Mouse (Mus musculus): ENCODE data around the gene Oxgr1. TPM values are rescaled to one million over a fixed set of nuclear protein-coding genes. Genes with fewer than 3 reads are reported as not detected.

Oxgr1 gene
- 0.05 TPM in 1 of 2 replicates, not detected in the other for polyA plus RNA-seq (2015; fragmentation: Nextera tagmentation; extraction: Ambion mirVana)

DNA sequence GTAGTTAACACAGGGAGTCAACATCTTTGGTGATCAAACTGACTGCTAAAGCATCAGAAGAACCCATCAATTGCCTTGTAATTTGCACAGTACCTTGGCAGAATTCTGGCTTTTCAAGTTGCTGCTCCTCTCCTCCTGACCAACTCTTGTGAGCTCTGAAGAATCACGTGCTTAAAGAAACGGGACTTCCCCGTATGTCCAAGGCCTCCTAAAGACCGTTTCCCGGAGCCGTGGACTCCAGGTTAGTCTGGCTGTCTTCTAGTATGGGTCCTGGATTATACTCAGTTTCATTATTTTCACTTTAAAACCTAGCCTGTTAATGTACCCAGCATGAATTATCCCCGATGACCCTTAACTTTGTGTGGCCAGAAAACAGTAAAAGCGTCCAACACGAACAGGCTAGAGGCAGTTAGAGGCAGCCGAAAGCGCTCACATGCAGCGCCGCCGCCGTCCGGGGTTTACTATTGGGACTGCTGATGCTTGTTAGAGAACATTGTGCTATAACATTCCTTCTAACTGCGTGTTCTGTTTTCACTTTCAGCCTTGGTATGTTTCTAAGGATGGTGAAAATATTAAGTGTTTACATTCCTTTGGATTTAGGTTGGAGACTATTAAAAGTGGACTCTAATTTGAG, at the start of gene Oxgr1:
Gene Oxgr1 (minus strand): TSS at position 249 of the 634 bp plus-strand sequence.
- H3K4me1 ChIP-seq (replicated peaks; ENCODE audit: control insufficient read depth, insufficient read depth, low read length), result no peaks in the 10 kb centered on the region
- ATAC-seq, result no peak
- WGBS, result 96% methylated on average over 17 of the region's 17 CpGs

GRCm38 (mm10) chr14:120090401-120090800, 48.2 kb upstream of the Oxgr1 start:
- no peak overlapping the region for H3K4me3 ChIP-seq (replicated peaks; ENCODE audit: low read length)
- H3K36me3 ChIP-seq (ENCODE audit: control insufficient read depth, insufficient read depth), result no peaks in the 10 kb centered on the region
- H3K4me2 ChIP-seq (ENCODE audit: low read length), result no peak overlapping the region
- H3K27me3 ChIP-seq (replicated peaks; ENCODE audit: control insufficient read depth, insufficient read depth, low read length), result no peaks in the 10 kb centered on the region
- ATAC-seq, result no peak
- 74% methylated on average over 1 of the region's 1 CpGs for WGBS
- no peak overlapping the region for H3K9ac ChIP-seq (replicated peaks; ENCODE audit: low read depth, low read length)
- no peaks in the 10 kb centered on the region for H3K4me1 ChIP-seq (replicated peaks; ENCODE audit: control insufficient read depth, insufficient read depth, low read length)
- H3K27ac ChIP-seq (ENCODE audit: low read length), result no peak overlapping the region
- no peaks in the 10 kb centered on the region for H3K9me3 ChIP-seq (ENCODE audit: control insufficient read depth, low read length)

More for the DNA sequence above, at the start of gene Oxgr1:
- Histone ChIP-seq H3K27ac (ENCODE audit: low read length) (no peak within 1 kb of the TSS), H3K4me3 (replicated peaks; ENCODE audit: low read length) (no peak within 1 kb of the TSS), H3K27me3 (replicated peaks; ENCODE audit: control insufficient read depth, insufficient read depth, low read length) (no peaks in the 10 kb centered on the region), H3K9ac (replicated peaks; ENCODE audit: low read depth, low read length) (no peak within 1 kb of the TSS), H3K9me3 (ENCODE audit: control insufficient read depth, low read length) (no peaks in the 10 kb centered on the region), H3K36me3 (ENCODE audit: control insufficient read depth, insufficient read depth) (no peaks in the 10 kb centered on the region), H3K4me2 (ENCODE audit: low read length) (no peak within 1 kb of the TSS)

GRCm38 (mm10) chr14:120089649-120090360, 47.6 kb upstream of the Oxgr1 start:
- Histone ChIP-seq H3K27ac (ENCODE audit: low read length) (no peak overlapping the region), H3K4me2 (ENCODE audit: low read length) (no peak overlapping the region), H3K36me3 (ENCODE audit: control insufficient read depth, insufficient read depth) (no peaks in the 10 kb centered on the region), H3K4me1 (replicated peaks; ENCODE audit: control insufficient read depth, insufficient read depth, low read length) (no peaks in the 10 kb centered on the region), H3K9me3 (ENCODE audit: control insufficient read depth, low read length) (no peaks in the 10 kb centered on the region), H3K9ac (replicated peaks; ENCODE audit: low read depth, low read length) (no peak overlapping the region), H3K4me3 (replicated peaks; ENCODE audit: low read length) (no peak overlapping the region), H3K27me3 (replicated peaks; ENCODE audit: control insufficient read depth, insufficient read depth, low read length) (no peaks in the 10 kb centered on the region)
- WGBS, result 89% methylated on average over 14 of the region's 14 CpGs
- no peak for ATAC-seq

DNA sequence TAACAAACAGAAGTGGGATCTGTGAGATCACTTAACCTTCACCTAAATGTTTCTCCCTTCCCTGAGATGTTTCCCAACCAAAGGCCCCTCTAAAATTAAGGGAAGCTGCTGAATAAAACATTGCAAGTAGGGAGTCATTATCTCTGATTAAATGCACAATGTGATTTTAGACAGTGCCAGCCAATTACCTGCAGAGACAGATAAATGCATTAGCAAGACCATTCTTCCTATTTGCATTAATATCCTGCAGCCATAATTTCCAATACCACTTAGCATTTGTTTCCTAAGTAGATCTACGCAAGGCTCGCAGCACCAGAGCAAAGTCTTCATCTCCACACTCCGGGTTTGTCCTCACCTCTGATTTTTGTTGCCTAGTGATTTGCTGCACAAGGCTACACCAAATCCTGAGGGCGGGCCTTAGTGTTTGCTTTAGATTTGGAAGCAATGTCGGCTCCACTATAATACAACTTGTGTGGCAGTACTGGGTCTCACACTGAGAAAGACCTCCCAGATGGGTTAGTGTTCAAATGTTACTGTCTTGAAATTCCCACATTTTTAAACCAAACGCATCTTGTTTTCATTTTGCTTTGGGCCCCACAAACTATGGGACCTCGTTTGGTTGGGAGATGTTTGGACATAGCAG, 46.9 kb upstream of the Oxgr1 start:
- no peak for ATAC-seq
- no peaks in the 10 kb centered on the region for H3K27me3 ChIP-seq (replicated peaks; ENCODE audit: control insufficient read depth, insufficient read depth, low read length)
- H3K9ac ChIP-seq (replicated peaks; ENCODE audit: low read depth, low read length), result no peak overlapping the region
- H3K4me2 ChIP-seq (ENCODE audit: low read length), result no peak overlapping the region
- H3K27ac ChIP-seq (ENCODE audit: low read length), result no peak overlapping the region
- H3K4me3 ChIP-seq (replicated peaks; ENCODE audit: low read length), result no peak overlapping the region
- WGBS, result 72% methylated on average over 7 of the region's 7 CpGs
- no peaks in the 10 kb centered on the region for H3K4me1 ChIP-seq (replicated peaks; ENCODE audit: control insufficient read depth, insufficient read depth, low read length)
- no peaks in the 10 kb centered on the region for H3K9me3 ChIP-seq (ENCODE audit: control insufficient read depth, low read length)
- H3K36me3 ChIP-seq (ENCODE audit: control insufficient read depth, insufficient read depth), result no peaks in the 10 kb centered on the region

GRCm38 (mm10) chr14:120084084-120084667, 41.9 kb upstream of the Oxgr1 start:
- H3K4me1 ChIP-seq (replicated peaks; ENCODE audit: control insufficient read depth, insufficient read depth, low read length), result no peaks in the 10 kb centered on the region
- H3K27me3 ChIP-seq (replicated peaks; ENCODE audit: control insufficient read depth, insufficient read depth, low read length), result no peaks in the 10 kb centered on the region
- no peak overlapping the region for H3K4me3 ChIP-seq (replicated peaks; ENCODE audit: low read length)
- no peak overlapping the region for H3K9ac ChIP-seq (replicated peaks; ENCODE audit: low read depth, low read length)
- H3K4me2 ChIP-seq (ENCODE audit: low read length), result no peak overlapping the region
- no peak overlapping the region for H3K27ac ChIP-seq (ENCODE audit: low read length)
- ATAC-seq, result 0 out of 2 replicates have a peak, but pooled peaks have one; percentile 26
- no peaks in the 10 kb centered on the region for H3K36me3 ChIP-seq (ENCODE audit: control insufficient read depth, insufficient read depth)
- H3K9me3 ChIP-seq (ENCODE audit: control insufficient read depth, low read length), result no peaks in the 10 kb centered on the region
- 86% methylated on average over 9 of the region's 9 CpGs for WGBS

DNA sequence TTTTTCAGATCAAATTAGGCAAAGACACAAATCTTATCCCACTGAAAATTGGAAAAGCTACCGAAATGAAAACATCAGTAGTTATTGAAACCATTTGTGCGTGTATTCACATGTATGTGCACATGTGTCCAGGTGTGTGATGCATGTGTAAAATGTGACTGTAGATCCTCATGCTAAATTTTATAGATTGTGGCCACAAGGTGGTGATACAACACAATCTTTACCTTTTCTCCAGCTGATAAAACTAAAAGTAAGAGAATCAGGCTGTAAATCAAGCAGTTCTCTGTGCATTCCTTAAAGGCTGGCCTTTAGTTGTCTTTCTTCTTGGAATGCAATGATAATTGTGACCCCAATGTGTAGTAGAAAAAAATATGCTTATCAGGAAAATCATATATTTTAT, 34.0 kb upstream of the Oxgr1 start:
- H3K27ac ChIP-seq (ENCODE audit: low read length), result no peak overlapping the region
- H3K9ac ChIP-seq (replicated peaks; ENCODE audit: low read depth, low read length), result no peak overlapping the region
- H3K36me3 ChIP-seq (ENCODE audit: control insufficient read depth, insufficient read depth), result no peaks in the 10 kb centered on the region
- no peak overlapping the region for H3K4me3 ChIP-seq (replicated peaks; ENCODE audit: low read length)
- no peak overlapping the region for H3K4me2 ChIP-seq (ENCODE audit: low read length)
- H3K4me1 ChIP-seq (replicated peaks; ENCODE audit: control insufficient read depth, insufficient read depth, low read length), result no peaks in the 10 kb centered on the region
- ATAC-seq, result peak; percentile 36; the same call in 1 of the 2 replicates
- WGBS, result 57% methylated on average over 2 of the region's 2 CpGs
- no peaks in the 10 kb centered on the region for H3K27me3 ChIP-seq (replicated peaks; ENCODE audit: control insufficient read depth, insufficient read depth, low read length)
- no peaks in the 10 kb centered on the region for H3K9me3 ChIP-seq (ENCODE audit: control insufficient read depth, low read length)

- H3K9ac ChIP-seq (replicated peaks; ENCODE audit: low read depth, low read length), result no peak overlapping the region
- no peak overlapping the region for H3K4me3 ChIP-seq (replicated peaks; ENCODE audit: low read length)
- no peaks in the 10 kb centered on the region for H3K9me3 ChIP-seq (ENCODE audit: control insufficient read depth, low read length)
- 84% methylated on average over 5 of the region's 5 CpGs for WGBS
- no peaks in the 10 kb centered on the region for H3K36me3 ChIP-seq (ENCODE audit: control insufficient read depth, insufficient read depth)
- no peaks in the 10 kb centered on the region for H3K4me1 ChIP-seq (replicated peaks; ENCODE audit: control insufficient read depth, insufficient read depth, low read length)
- no peak for ATAC-seq
- H3K27ac ChIP-seq (ENCODE audit: low read length), result no peak overlapping the region
- H3K27me3 ChIP-seq (replicated peaks; ENCODE audit: control insufficient read depth, insufficient read depth, low read length), result no peaks in the 10 kb centered on the region
- H3K4me2 ChIP-seq (ENCODE audit: low read length), result no peak overlapping the region
These were observed 33.5 kb upstream of the Oxgr1 start for GRCm38 (mm10) chr14:120075746-120076145.

GRCm38 (mm10) chr14:120074231-120074630, 32.0 kb upstream of the Oxgr1 start:
- H3K36me3 ChIP-seq (ENCODE audit: control insufficient read depth, insufficient read depth), result no peaks in the 10 kb centered on the region
- no peaks in the 10 kb centered on the region for H3K4me1 ChIP-seq (replicated peaks; ENCODE audit: control insufficient read depth, insufficient read depth, low read length)
- no peak overlapping the region for H3K9ac ChIP-seq (replicated peaks; ENCODE audit: low read depth, low read length)
- H3K9me3 ChIP-seq (ENCODE audit: control insufficient read depth, low read length), result no peaks in the 10 kb centered on the region
- no peak overlapping the region for H3K4me3 ChIP-seq (replicated peaks; ENCODE audit: low read length)
- no peak for ATAC-seq
- no peak overlapping the region for H3K4me2 ChIP-seq (ENCODE audit: low read length)
- no peaks in the 10 kb centered on the region for H3K27me3 ChIP-seq (replicated peaks; ENCODE audit: control insufficient read depth, insufficient read depth, low read length)
- H3K27ac ChIP-seq (ENCODE audit: low read length), result no peak overlapping the region

DNA sequence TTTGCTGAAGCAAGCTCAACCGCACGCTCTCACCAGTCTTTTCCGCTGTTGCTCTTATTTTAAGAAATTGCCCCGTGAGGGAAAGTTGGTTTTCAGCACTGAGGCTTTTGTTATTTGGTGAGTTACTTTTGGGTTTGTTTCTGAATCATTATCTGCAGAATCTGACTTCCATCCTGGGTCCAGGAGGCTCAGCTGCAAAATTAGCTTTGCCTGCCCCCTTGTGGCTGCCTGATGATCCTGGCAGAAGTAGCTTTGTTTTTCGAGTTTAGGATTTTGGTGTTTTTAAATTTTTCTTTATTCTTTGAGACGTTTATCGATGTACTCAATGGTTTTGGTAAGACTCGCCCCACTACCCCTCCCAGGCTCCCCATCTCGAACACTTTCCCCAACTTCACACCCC, 18.9 kb upstream of the Oxgr1 start:
- Histone ChIP-seq H3K9ac (replicated peaks; ENCODE audit: low read depth, low read length) (no peak overlapping the region), H3K9me3 (ENCODE audit: control insufficient read depth, low read length) (no peaks in the 10 kb centered on the region), H3K27me3 (replicated peaks; ENCODE audit: control insufficient read depth, insufficient read depth, low read length) (no peaks in the 10 kb centered on the region), H3K4me3 (replicated peaks; ENCODE audit: low read length) (no peak overlapping the region), H3K4me1 (replicated peaks; ENCODE audit: control insufficient read depth, insufficient read depth, low read length) (no peaks in the 10 kb centered on the region), H3K36me3 (ENCODE audit: control insufficient read depth, insufficient read depth) (no peaks in the 10 kb centered on the region), H3K27ac (ENCODE audit: low read length) (no peak overlapping the region), H3K4me2 (ENCODE audit: low read length) (no peak overlapping the region)
- ATAC-seq, result no peak
- WGBS, result 62% methylated on average over 9 of the region's 9 CpGs
